Mouse (Mus musculus): ENCODE data around the gene Lingo1. TPM values are rescaled to one million over a fixed set of nuclear protein-coding genes. Genes with fewer than 3 reads are reported as not detected.

Lingo1 gene
- total and polyA plus RNA-seq, 2 experiments = under 0.01 to 0.27 TPM

DNA sequence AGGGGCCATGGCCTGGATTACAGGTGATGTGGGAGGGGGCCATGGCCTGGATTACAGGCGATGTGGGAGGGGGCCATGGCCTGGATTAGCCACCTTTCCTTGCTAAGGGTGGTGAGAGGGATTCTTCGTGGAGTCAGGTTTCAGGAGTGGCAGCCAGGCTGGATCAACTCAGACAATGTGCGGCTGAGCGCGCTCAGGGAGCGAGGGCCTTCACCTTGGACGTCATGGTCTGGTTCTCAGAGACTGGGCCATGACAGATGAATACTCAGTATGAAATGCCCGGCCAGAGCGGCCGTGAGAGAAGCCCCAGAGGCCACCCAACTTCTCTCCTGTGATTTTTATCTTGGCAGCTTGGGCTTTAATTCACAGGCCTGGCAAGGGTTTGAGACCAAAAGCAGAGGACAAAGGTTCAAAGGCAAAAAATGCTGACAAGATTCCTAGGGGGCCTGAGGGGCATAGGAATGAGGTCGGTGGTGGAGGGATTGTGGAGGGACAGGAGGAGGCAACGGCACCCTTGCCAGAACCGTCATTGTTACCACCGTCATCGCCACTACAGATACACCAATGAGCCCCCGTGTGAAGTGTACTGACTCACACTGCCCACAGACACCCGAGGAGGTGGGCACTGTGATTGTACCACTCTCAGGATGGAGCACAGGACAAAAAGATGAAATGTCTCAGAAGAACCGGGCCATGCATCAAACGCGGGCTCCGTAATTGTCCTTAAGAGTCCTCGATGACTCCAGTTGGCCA is 117.2 kb downstream of the Lingo1 start:
- H3K79me2 ChIP-seq (ENCODE audit: control insufficient read depth, insufficient read depth, low read length) = no peaks in the 10 kb centered on the region
- H3K27me3 ChIP-seq (ENCODE audit: control insufficient read depth, insufficient read depth, low read length) = no peaks in the 10 kb centered on the region
- DNase-seq (ENCODE audit: extremely low read depth, low read depth, low spot score) = no peak
- no peaks in the 10 kb centered on the region for H3K36me3 ChIP-seq (ENCODE audit: control insufficient read depth, insufficient read depth, low read length)
- no peak overlapping the region for H3K27ac ChIP-seq (replicated peaks; ENCODE audit: insufficient read depth, low read depth, low read length)
- H3K9ac ChIP-seq (ENCODE audit: low read depth, low read length) = no peak overlapping the region
- no peak for TF ChIP-seq POLR2A (IDR thresholded peaks at IDR 0.05; ENCODE audit: extremely low read depth, insufficient read depth, low read length)
- 90% methylated on average over 22 of the region's 22 CpGs for WGBS
- H3K4me1 ChIP-seq (ENCODE audit: control insufficient read depth, insufficient read depth, low read length) = no peaks in the 10 kb centered on the region
- H3K4me3 ChIP-seq (ENCODE audit: insufficient read depth, low read depth, low read length) = no peak overlapping the region

DNA sequence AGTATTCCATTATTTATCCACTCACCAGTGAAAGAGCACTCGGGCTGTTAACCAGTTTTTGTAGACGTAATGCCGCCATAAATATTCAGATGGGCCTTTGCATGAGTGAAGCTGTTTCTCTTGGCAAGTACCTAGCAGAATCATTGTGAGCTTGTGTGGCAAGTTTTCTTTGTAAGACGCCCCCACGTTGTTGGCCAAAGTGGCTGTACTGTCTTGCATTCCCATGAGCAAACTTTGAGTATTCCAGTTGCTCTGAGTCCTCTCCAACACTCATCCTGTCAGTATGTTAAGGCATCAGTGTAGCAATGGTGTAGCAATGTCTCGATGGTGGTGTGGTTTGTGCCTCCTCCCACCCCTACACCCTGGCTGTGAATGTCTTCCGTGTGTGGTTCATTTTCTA is 120.6 kb downstream of the Lingo1 start:
- H3K9ac ChIP-seq (ENCODE audit: low read depth, low read length) = no peak overlapping the region
- no peaks in the 10 kb centered on the region for H3K36me3 ChIP-seq (ENCODE audit: control insufficient read depth, insufficient read depth, low read length)
- no peaks in the 10 kb centered on the region for H3K4me1 ChIP-seq (ENCODE audit: control insufficient read depth, insufficient read depth, low read length)
- TF ChIP-seq CTCF (IDR thresholded peaks at IDR 0.05; ENCODE audit: low read depth, low read length) = no peak
- TF ChIP-seq POLR2A (IDR thresholded peaks at IDR 0.05; ENCODE audit: extremely low read depth, insufficient read depth, low read length) = no peak
- no peaks in the 10 kb centered on the region for H3K27me3 ChIP-seq (ENCODE audit: control insufficient read depth, insufficient read depth, low read length)
- H3K79me2 ChIP-seq (ENCODE audit: control insufficient read depth, insufficient read depth, low read length) = no peaks in the 10 kb centered on the region
- 86% methylated on average over 7 of the region's 7 CpGs for WGBS
- H3K27ac ChIP-seq (replicated peaks; ENCODE audit: insufficient read depth, low read depth, low read length) = no peak overlapping the region
- H3K4me3 ChIP-seq (ENCODE audit: insufficient read depth, low read depth, low read length) = no peak overlapping the region
- no peak for DNase-seq (ENCODE audit: extremely low read depth, low read depth, low spot score)

DNA sequence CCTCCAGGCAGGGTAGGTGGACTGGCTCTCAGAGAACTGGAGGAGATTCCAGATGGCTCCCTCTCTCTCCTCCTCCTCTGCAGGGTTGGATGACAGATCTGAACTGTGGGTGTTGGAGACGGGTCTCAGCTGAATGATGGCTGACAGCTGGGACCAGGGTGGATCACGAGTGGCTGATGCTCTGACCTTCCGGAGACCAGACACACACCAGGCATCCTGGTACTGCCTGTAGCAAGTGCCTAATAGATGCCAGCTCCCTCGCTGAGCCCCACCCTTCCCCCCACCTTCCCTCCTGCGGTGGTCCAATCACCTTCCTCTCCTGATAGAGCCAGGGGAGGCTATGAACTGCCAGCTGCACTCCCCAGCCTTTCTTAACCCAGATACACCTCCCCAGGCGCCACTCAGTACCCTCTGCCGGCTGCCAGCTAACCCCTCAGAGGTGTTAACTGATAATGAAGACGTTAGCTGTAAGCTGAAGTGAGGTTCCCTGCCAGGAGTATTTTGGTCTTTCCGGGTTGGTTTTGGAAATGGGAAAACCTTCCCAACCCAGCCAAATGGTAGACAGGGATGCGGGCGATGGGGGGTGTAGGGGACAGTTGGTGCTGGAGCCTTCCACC is 126.6 kb downstream of the Lingo1 start:
- 51% methylated on average over 11 of the region's 11 CpGs for WGBS
- no peaks in the 10 kb centered on the region for H3K79me2 ChIP-seq (ENCODE audit: control insufficient read depth, insufficient read depth, low read length)
- H3K9ac ChIP-seq (ENCODE audit: low read depth, low read length) = no peak overlapping the region
- no peaks in the 10 kb centered on the region for H3K36me3 ChIP-seq (ENCODE audit: control insufficient read depth, insufficient read depth, low read length)
- H3K4me3 ChIP-seq (ENCODE audit: insufficient read depth, low read depth, low read length) = no peak overlapping the region
- TF ChIP-seq POLR2A (IDR thresholded peaks at IDR 0.05; ENCODE audit: extremely low read depth, insufficient read depth, low read length) (no peak), CTCF (IDR thresholded peaks at IDR 0.05; ENCODE audit: low read depth, low read length) (no peak)
- no peak for DNase-seq (ENCODE audit: extremely low read depth, low read depth, low spot score)
- no peaks in the 10 kb centered on the region for H3K27me3 ChIP-seq (ENCODE audit: control insufficient read depth, insufficient read depth, low read length)
- no peaks in the 10 kb centered on the region for H3K4me1 ChIP-seq (ENCODE audit: control insufficient read depth, insufficient read depth, low read length)
- no peak overlapping the region for H3K27ac ChIP-seq (replicated peaks; ENCODE audit: insufficient read depth, low read depth, low read length)

DNA sequence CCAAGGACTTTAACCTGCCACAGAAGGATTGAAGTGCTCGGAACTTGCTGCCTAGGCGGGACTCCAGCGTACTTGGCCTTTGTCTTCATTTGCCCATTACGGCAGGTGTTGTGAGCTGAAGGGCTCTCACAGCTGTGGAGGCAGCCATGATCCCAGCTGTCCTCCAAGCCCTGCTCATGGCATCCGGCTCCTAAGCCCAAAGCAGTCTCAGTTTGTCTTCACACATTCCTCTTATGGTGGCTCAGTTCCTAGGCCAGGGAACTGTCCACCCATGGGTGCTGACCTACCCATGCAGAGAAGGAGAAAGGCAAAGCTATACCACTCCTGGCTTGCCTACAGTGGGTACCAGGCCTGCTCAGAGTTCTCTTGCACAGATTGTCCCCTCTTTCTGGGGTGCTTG is 132.1 kb downstream of the Lingo1 start:
- Histone ChIP-seq H3K9ac (ENCODE audit: low read depth, low read length) (no peak overlapping the region), H3K36me3 (ENCODE audit: control insufficient read depth, insufficient read depth, low read length) (no peaks in the 10 kb centered on the region), H3K4me3 (ENCODE audit: insufficient read depth, low read depth, low read length) (no peak overlapping the region), H3K27ac (replicated peaks; ENCODE audit: insufficient read depth, low read depth, low read length) (no peak overlapping the region), H3K79me2 (ENCODE audit: control insufficient read depth, insufficient read depth, low read length) (no peaks in the 10 kb centered on the region), H3K4me1 (ENCODE audit: control insufficient read depth, insufficient read depth, low read length) (no peaks in the 10 kb centered on the region), H3K27me3 (ENCODE audit: control insufficient read depth, insufficient read depth, low read length) (no peaks in the 10 kb centered on the region)
- TF ChIP-seq CTCF (IDR thresholded peaks at IDR 0.05; ENCODE audit: low read depth, low read length) (no peak), POLR2A (IDR thresholded peaks at IDR 0.05; ENCODE audit: extremely low read depth, insufficient read depth, low read length) (no peak)
- WGBS = 76% methylated on average over 5 of the region's 5 CpGs
- no peak for DNase-seq (ENCODE audit: extremely low read depth, low read depth, low spot score)

DNA sequence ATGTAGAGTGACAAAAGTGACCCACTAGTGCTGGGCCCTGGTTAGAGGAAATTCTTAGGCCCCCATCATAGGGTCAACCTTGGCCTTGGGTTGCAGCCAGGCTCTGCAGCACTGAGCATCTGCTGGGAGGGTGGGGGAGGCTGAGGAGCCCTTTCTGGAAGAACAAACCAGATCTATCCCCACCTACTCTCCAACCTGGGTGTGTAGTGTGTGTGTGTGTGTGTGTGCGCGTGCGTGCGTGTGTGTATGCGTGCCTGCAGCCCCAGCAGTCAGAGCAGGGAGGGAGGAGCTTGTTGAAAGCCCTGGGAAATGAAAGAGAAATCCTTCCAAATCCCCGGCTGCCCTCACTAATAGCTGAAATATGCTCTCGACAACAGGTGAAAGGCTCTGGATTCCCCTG is 133.3 kb downstream of the Lingo1 start:
- DNase-seq (ENCODE audit: extremely low read depth, low read depth, low spot score) = no peak
- Histone ChIP-seq H3K9ac (ENCODE audit: low read depth, low read length) (no peak overlapping the region), H3K27me3 (ENCODE audit: control insufficient read depth, insufficient read depth, low read length) (no peaks in the 10 kb centered on the region), H3K79me2 (ENCODE audit: control insufficient read depth, insufficient read depth, low read length) (no peaks in the 10 kb centered on the region), H3K4me1 (ENCODE audit: control insufficient read depth, insufficient read depth, low read length) (no peaks in the 10 kb centered on the region), H3K4me3 (ENCODE audit: insufficient read depth, low read depth, low read length) (no peak overlapping the region), H3K27ac (replicated peaks; ENCODE audit: insufficient read depth, low read depth, low read length) (no peak overlapping the region), H3K36me3 (ENCODE audit: control insufficient read depth, insufficient read depth, low read length) (no peaks in the 10 kb centered on the region)
- 84% methylated on average over 7 of the region's 7 CpGs for WGBS
- TF ChIP-seq POLR2A (IDR thresholded peaks at IDR 0.05; ENCODE audit: extremely low read depth, insufficient read depth, low read length) = no peak
- TF ChIP-seq CTCF (IDR thresholded peaks at IDR 0.05; ENCODE audit: low read depth, low read length) = no peak

DNA sequence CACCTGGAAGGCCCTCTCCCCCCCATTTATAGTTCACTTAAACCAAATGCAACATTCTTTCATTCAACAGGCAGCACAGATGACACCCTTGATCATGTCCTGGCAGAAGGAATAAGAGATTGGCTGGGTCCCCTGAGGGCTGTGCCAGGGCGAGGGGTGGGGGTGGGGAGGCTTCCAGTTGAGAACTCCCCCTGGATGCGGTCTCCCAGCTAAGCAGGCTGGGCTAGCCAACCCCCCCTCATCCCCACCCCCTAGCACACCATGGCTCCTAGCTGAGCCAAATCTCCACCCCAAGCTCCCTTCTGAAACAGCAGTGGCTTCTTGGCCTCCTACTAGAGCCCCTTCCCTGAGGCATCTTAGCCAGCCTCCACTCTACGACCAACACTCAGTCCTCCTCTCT is 133.9 kb downstream of the Lingo1 start:
- DNase-seq (ENCODE audit: extremely low read depth, low read depth, low spot score) = no peak
- TF ChIP-seq CTCF (IDR thresholded peaks at IDR 0.05; ENCODE audit: low read depth, low read length) (no peak), POLR2A (IDR thresholded peaks at IDR 0.05; ENCODE audit: extremely low read depth, insufficient read depth, low read length) (no peak)
- Histone ChIP-seq H3K4me1 (ENCODE audit: control insufficient read depth, insufficient read depth, low read length) (no peaks in the 10 kb centered on the region), H3K27me3 (ENCODE audit: control insufficient read depth, insufficient read depth, low read length) (no peaks in the 10 kb centered on the region), H3K9ac (ENCODE audit: low read depth, low read length) (no peak overlapping the region), H3K36me3 (ENCODE audit: control insufficient read depth, insufficient read depth, low read length) (no peaks in the 10 kb centered on the region), H3K27ac (replicated peaks; ENCODE audit: insufficient read depth, low read depth, low read length) (no peak overlapping the region), H3K79me2 (ENCODE audit: control insufficient read depth, insufficient read depth, low read length) (no peaks in the 10 kb centered on the region), H3K4me3 (ENCODE audit: insufficient read depth, low read depth, low read length) (no peak overlapping the region)
- 61% methylated on average over 3 of the region's 3 CpGs for WGBS

Measured in liver, adult 2 months (tissue).